Mouse (Mus musculus) layer of hippocampus, adult 8-10 months (tissue): Measurements from ENCODE around the gene Cdc25b. TPM values are rescaled to one million over a fixed set of nuclear protein-coding genes. Genes with fewer than 3 reads are reported as not detected.

Source experiments
- DNase-seq, 2 experiments: peaks; one replicate each; pipeline ENCODE4 v3.0.0; 2022; ENCODE audit warnings: low spot score in 2 of 2
- total RNA-seq, 4 experiments: library from RNA; stranded (reverse); gene quantifications; 2 replicates each; pipeline ENCODE4 v1.2.4; 2022

Gene Cdc25b
- total RNA-seq, 4 experiments from 2014 or later: 21.6 to 31.4 (median 25.4) TPM

GRCm38 (mm10) chr2:131190344-131191004 is 3.7 kb downstream of the Cdc25b start:
- DNase-seq: no peak

- DNase-seq: no peak
Measured at GRCm38 (mm10) chr2:131191005-131191390, 4.2 kb downstream of the Cdc25b start.

GRCm38 (mm10) chr2:131196606-131197316 is 10.0 kb downstream of the Cdc25b start:
- no peak for DNase-seq

GRCm38 (mm10) chr2:131200710-131201109 is 14.0 kb downstream of the Cdc25b start:
- no peak for DNase-seq

GRCm38 (mm10) chr2:131201262-131201661 is 14.5 kb downstream of the Cdc25b start:
- no peak for DNase-seq

GRCm38 (mm10) chr2:131203816-131204409 is 17.2 kb downstream of the Cdc25b start:
- no peak for DNase-seq

GRCm38 (mm10) chr2:131204410-131204981 is 17.7 kb downstream of the Cdc25b start:
- peak; percentile 84 to 87 for DNase-seq

GRCm38 (mm10) chr2:131205521-131206182 is 18.9 kb downstream of the Cdc25b start:
- DNase-seq: no peak

GRCm38 (mm10) chr2:131206778-131207177 is 20.0 kb downstream of the Cdc25b start, which contains the start of gene Ap5s1:
TSS of gene Ap5s1 (plus strand) at chr2:131207078.
- no peak for DNase-seq

GRCm38 (mm10) chr2:131208356-131208755 is 21.6 kb downstream of the Cdc25b start:
- no peak for DNase-seq

- DNase-seq: no peak
Measured at GRCm38 (mm10) chr2:131209125-131209795, 22.5 kb downstream of the Cdc25b start.

GRCm38 (mm10) chr2:131209969-131210792 is 23.4 kb downstream of the Cdc25b start:
- DNase-seq: peak; percentile 93 to 96

- DNase-seq: no peak
Measured at GRCm38 (mm10) chr2:131211026-131211615, 24.4 kb downstream of the Cdc25b start.

- DNase-seq: no peak
Measured at GRCm38 (mm10) chr2:131213773-131214172, 27.0 kb downstream of the Cdc25b start.

- DNase-seq: no peak
Measured at GRCm38 (mm10) chr2:131215941-131216858, 29.5 kb downstream of the Cdc25b start.

GRCm38 (mm10) chr2:131220030-131220429 is 33.3 kb downstream of the Cdc25b start:
- DNase-seq: no peak

- DNase-seq: no peak
Measured at GRCm38 (mm10) chr2:131221853-131222515, 35.2 kb downstream of the Cdc25b start.

GRCm38 (mm10) chr2:131222562-131222961 is 35.8 kb downstream of the Cdc25b start:
- DNase-seq: no peak
